Mouse (Mus musculus) C2C12 (cell line): Measurements from ENCODE around the gene Zfp292.

Source experiments
- CTCF ChIP-seq: IDR thresholded peaks from one replicate; pipeline ENCODE4 v1.5.1; 2011; ENCODE audit not compliant: control insufficient read depth, insufficient read depth, insufficient read length
- MAX ChIP-seq: IDR thresholded peaks from one replicate; pipeline ENCODE4 v1.6.1; 2011; ENCODE audit warnings: mild to moderate bottlenecking, control low read depth

DNA sequence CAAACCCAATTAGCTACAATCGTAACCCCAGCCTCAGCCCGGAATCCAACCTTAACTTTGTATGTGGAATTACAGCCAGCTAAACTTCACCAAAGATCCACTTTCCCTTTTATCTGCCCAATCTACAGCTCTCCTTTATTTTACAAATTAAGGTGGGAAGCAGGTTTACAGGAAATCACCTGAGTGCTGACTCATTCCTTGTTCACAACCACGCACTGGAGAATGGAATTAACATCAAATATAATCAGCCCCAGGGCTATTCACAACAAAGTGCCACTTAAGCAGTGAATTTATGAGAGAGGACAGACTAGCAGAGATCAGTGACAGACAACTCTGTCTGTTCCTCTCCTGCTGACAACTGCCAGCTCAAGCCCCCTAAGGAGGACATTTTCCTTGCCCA, 28.6 kb upstream of the Zfp292 start:
- TF ChIP-seq CTCF, result no peak
- no peak for TF ChIP-seq MAX
